Mouse (Mus musculus): ENCODE data around the gene St3gal3. TPM values are rescaled to one million over a fixed set of nuclear protein-coding genes. Genes with fewer than 3 reads are reported as not detected.

St3gal3 gene
- total RNA-seq, 1 experiment from 2014 or later = 5.5 TPM

GRCm38 (mm10) chr4:118144324-118144723 lies 9.6 kb upstream of the St3gal3 start:
- peak; percentile 91 for ATAC-seq (ENCODE audit: extremely low read depth, insufficient number of reproducible peaks, low FRiP score, poor library complexity, severe bottlenecking)

GRCm38 (mm10) chr4:118143679-118144078 lies 9.0 kb upstream of the St3gal3 start:
- no peak for ATAC-seq (ENCODE audit: extremely low read depth, insufficient number of reproducible peaks, low FRiP score, poor library complexity, severe bottlenecking)

- no peak for ATAC-seq (ENCODE audit: extremely low read depth, insufficient number of reproducible peaks, low FRiP score, poor library complexity, severe bottlenecking)
Observed at GRCm38 (mm10) chr4:118141511-118141910, 6.8 kb upstream of the St3gal3 start.

- ATAC-seq (ENCODE audit: extremely low read depth, insufficient number of reproducible peaks, low FRiP score, poor library complexity, severe bottlenecking) = no peak; the same call in 1 of the 2 replicates
Observed at GRCm38 (mm10) chr4:118138891-118139290, 4.2 kb upstream of the St3gal3 start.

- no peak for ATAC-seq (ENCODE audit: extremely low read depth, insufficient number of reproducible peaks, low FRiP score, poor library complexity, severe bottlenecking)
Observed at GRCm38 (mm10) chr4:118137857-118138256, 3.1 kb upstream of the St3gal3 start.

GRCm38 (mm10) chr4:118137311-118137710 lies 2.6 kb upstream of the St3gal3 start:
- ATAC-seq (ENCODE audit: extremely low read depth, insufficient number of reproducible peaks, low FRiP score, poor library complexity, severe bottlenecking) = no peak

- ATAC-seq (ENCODE audit: extremely low read depth, insufficient number of reproducible peaks, low FRiP score, poor library complexity, severe bottlenecking) = no peak
Observed at GRCm38 (mm10) chr4:118135414-118135813, 700 bp upstream of the St3gal3 start.

- no peak for ATAC-seq (ENCODE audit: extremely low read depth, insufficient number of reproducible peaks, low FRiP score, poor library complexity, severe bottlenecking)
Observed at GRCm38 (mm10) chr4:118131329-118131728, 3.4 kb downstream of the St3gal3 start.

GRCm38 (mm10) chr4:118123030-118123704 lies 11.5 kb downstream of the St3gal3 start:
- no peak for ATAC-seq (ENCODE audit: extremely low read depth, insufficient number of reproducible peaks, low FRiP score, poor library complexity, severe bottlenecking)

- ATAC-seq (ENCODE audit: extremely low read depth, insufficient number of reproducible peaks, low FRiP score, poor library complexity, severe bottlenecking) = no peak
Observed at GRCm38 (mm10) chr4:118122078-118122477, 12.6 kb downstream of the St3gal3 start.

- ATAC-seq (ENCODE audit: extremely low read depth, insufficient number of reproducible peaks, low FRiP score, poor library complexity, severe bottlenecking) = no peak
Observed at GRCm38 (mm10) chr4:118117565-118117964, 17.1 kb downstream of the St3gal3 start.

- no peak for ATAC-seq (ENCODE audit: extremely low read depth, insufficient number of reproducible peaks, low FRiP score, poor library complexity, severe bottlenecking)
Observed at GRCm38 (mm10) chr4:118116098-118116497, 18.6 kb downstream of the St3gal3 start.

GRCm38 (mm10) chr4:118115132-118115531 lies 19.6 kb downstream of the St3gal3 start:
- ATAC-seq (ENCODE audit: extremely low read depth, insufficient number of reproducible peaks, low FRiP score, poor library complexity, severe bottlenecking) = no peak

GRCm38 (mm10) chr4:118112601-118113000 lies 22.1 kb downstream of the St3gal3 start:
- ATAC-seq (ENCODE audit: extremely low read depth, insufficient number of reproducible peaks, low FRiP score, poor library complexity, severe bottlenecking) = no peak

- ATAC-seq (ENCODE audit: extremely low read depth, insufficient number of reproducible peaks, low FRiP score, poor library complexity, severe bottlenecking) = no peak
Observed at GRCm38 (mm10) chr4:118109649-118110048, 25.1 kb downstream of the St3gal3 start.

GRCm38 (mm10) chr4:118108779-118109178 lies 25.9 kb downstream of the St3gal3 start:
- no peak for ATAC-seq (ENCODE audit: extremely low read depth, insufficient number of reproducible peaks, low FRiP score, poor library complexity, severe bottlenecking)

- no peak for ATAC-seq (ENCODE audit: extremely low read depth, insufficient number of reproducible peaks, low FRiP score, poor library complexity, severe bottlenecking)
Observed at GRCm38 (mm10) chr4:118105256-118106053, 29.3 kb downstream of the St3gal3 start.

GRCm38 (mm10) chr4:118103280-118103830 lies 31.4 kb downstream of the St3gal3 start:
- no peak for ATAC-seq (ENCODE audit: extremely low read depth, insufficient number of reproducible peaks, low FRiP score, poor library complexity, severe bottlenecking)

- ATAC-seq (ENCODE audit: extremely low read depth, insufficient number of reproducible peaks, low FRiP score, poor library complexity, severe bottlenecking) = no peak
Observed at GRCm38 (mm10) chr4:118101497-118101896, 33.2 kb downstream of the St3gal3 start.

Data from neutrophil, adult 5-6 weeks (primary cell).